11 mouse cellular contexts compared by ENCODE assay signal in the genomic region with DNA sequence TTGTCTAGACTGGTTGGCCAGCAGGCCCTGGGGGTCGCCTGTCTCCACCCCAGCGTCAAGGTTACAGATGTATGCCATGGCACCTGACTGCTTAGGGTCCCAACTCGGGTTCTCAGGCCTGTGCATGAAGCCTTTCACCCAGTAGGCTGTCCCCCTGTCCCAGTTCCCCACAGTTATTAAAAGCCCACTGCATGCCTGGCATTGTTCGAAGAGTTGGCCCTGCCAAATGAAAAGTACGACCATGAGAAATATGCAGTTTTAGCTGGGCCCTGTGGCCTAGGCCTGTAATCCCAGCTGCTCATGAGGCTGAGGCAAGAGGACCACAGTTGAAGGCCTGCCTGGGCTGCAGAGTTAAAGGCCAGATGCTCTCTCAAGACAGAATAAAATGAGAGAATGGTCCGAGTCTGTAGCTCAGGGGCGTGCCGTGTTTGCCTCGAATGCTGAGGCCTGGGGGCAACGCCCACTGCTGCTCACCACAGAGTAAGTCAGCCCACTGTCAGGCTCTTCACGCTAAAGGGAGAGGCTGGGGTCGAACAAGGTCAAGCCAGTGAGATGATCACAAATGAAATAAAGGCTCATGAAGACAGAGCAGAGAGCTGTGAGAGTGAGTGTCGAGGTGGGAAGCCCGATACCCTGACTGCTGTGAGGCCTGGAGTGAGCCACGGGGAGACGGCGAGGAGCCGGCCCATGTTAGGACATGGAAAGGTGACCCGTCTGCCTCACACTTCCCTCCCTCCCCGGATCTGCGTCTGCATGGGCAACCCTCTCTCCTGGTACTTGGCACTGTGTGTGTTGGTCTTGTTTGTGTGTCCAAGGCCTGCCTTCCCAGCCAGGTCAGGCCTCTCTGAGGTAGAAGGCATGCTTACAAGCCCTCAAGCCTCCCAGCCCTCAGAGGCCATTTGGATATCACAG.
DNase-seq lines count a peak whose midpoint lies in the region; ATAC-seq and TF ChIP-seq lines count a peak whose summit lies in the region.
"Had no signal": no experiment of that assay in that cellular context is flagged by ENCODE, and none has a peak within 500 bp of the region (broad histone marks: within the 10 kb centered on the region; RNA-seq: fewer than 3 reads in every experiment).

No protein-coding gene starts in this region.

- no peak overlapping the region; the same call in 1 of the 2 replicates for H3K9ac ChIP-seq in lung, embryonic 14.5 days
- no peak overlapping the region for H3K9ac ChIP-seq in hindbrain, postnatal 0 days (replicated peaks; ENCODE audit: low read length)
- H3K9ac ChIP-seq: liver, embryonic 14.5 days had no signal

- no peaks in the 10 kb centered on the region for H3K9me3 ChIP-seq in lung, embryonic 14.5 days (ENCODE audit: low read depth, low read length)
- H3K9me3 ChIP-seq in hindbrain, postnatal 0 days (ENCODE audit: low read length), result no peaks in the 10 kb centered on the region

- WGBS in lung, embryonic 14.5 days, result 71% methylated on average over 21 of the region's 21 CpGs
- WGBS in hindbrain, postnatal 0 days, result 65% methylated on average over 21 of the region's 21 CpGs

- H3K36me3 ChIP-seq in lung, embryonic 14.5 days (ENCODE audit: insufficient read depth), result no peaks in the 10 kb centered on the region
- no peaks in the 10 kb centered on the region for H3K36me3 ChIP-seq in hindbrain, postnatal 0 days (ENCODE audit: insufficient read depth, low read length)

- H3K4me1 ChIP-seq in lung, embryonic 14.5 days (ENCODE audit: insufficient read depth), result peaks cover 6% of the 10 kb centered on the region
- H3K4me1 ChIP-seq in hindbrain, postnatal 0 days (ENCODE audit: insufficient read depth, low read length), result peaks cover 22% of the 10 kb centered on the region

- peak; percentile 95 for DNase-seq in heart, adult 11 months
- DNase-seq in heart, postnatal 36 days, result no peak
- no peak for DNase-seq in lung, embryonic 14.5 days
- no peak for DNase-seq in lung, postnatal 36 days
- DNase-seq in ZHBTc4 (ENCODE audit: low read depth, low spot score), result peak; percentile 79
- no peak for DNase-seq in hindbrain, postnatal 0 days (ENCODE audit: low spot score)
- DNase-seq in cerebellum, adult 11-12 months, result no peak
- no peak for DNase-seq in cerebellum, postnatal 4 days (ENCODE audit: low spot score in 2 of 2)
- DNase-seq: cerebellum, postnatal 10 days; kidney, postnatal 10 days had no signal

- H3K27me3 ChIP-seq in lung, embryonic 14.5 days (ENCODE audit: insufficient read depth, low read length), result no peaks in the 10 kb centered on the region
- no peaks in the 10 kb centered on the region for H3K27me3 ChIP-seq in hindbrain, postnatal 0 days (ENCODE audit: insufficient read depth, low read length)

- no peak overlapping the region for H3K4me3 ChIP-seq in lung, embryonic 14.5 days (ENCODE audit: low read depth, low read length)
- H3K4me3 ChIP-seq in hindbrain, postnatal 0 days (ENCODE audit: low read length), result no peak overlapping the region

- ATAC-seq in lung, embryonic 14.5 days (ENCODE audit: insufficient read depth), result no peak
- ATAC-seq in hindbrain, postnatal 0 days, result no peak

- intact Hi-C loops in heart, postnatal 36 days (cut with DNase I), result loop anchor here (10.0 kb wide), 1 partner anchor 495 kb away; the partner anchor contains the start of gene Fkbp5

- H3K4me2 ChIP-seq in lung, embryonic 14.5 days, result no peak overlapping the region
- no peak overlapping the region for H3K4me2 ChIP-seq in hindbrain, postnatal 0 days (ENCODE audit: low read depth, low read length)

- H3K27ac ChIP-seq in lung, embryonic 14.5 days (ENCODE audit: low read depth), result peak overlapping the region; percentile 46; the same call in 1 of the 2 replicates
- H3K27ac ChIP-seq in hindbrain, postnatal 0 days, result 0 out of 2 replicates have a peak overlapping the region, but pooled peaks have one; percentile 26
- H3K27ac ChIP-seq: liver, embryonic 14.5 days had no signal

- TF ChIP-seq CTCF in lung, embryonic 14.5 days (IDR thresholded peaks at IDR 0.05; ENCODE audit: low read depth), result no peak
- no peak for TF ChIP-seq CTCF in hindbrain, postnatal 0 days (IDR thresholded peaks at IDR 0.05; ENCODE audit: low read depth)

Comparison
In these comparisons a context has a peak if more than half of its experiments do, and no peak if none do; other contexts are left out.
1. DNase-seq: peak in heart, adult 11 months (single experiment) and ZHBTc4 (single experiment); none in heart, postnatal 36 days (0 of 2), lung, embryonic 14.5 days (single experiment), lung, postnatal 36 days (single experiment), hindbrain, postnatal 0 days (single experiment), cerebellum, adult 11-12 months (single experiment) and cerebellum, postnatal 4 days (0 of 2).